Mouse (Mus musculus): ENCODE measurements around the gene Igsf9. TPM values are rescaled to one million over a fixed set of nuclear protein-coding genes. Genes with fewer than 3 reads are reported as not detected.
A peak's percentile ranks its signal among the peaks of the same experiment; 100 is the strongest.

Igsf9 gene
- total RNA-seq, 1 experiment, result 45.6 TPM

DNA sequence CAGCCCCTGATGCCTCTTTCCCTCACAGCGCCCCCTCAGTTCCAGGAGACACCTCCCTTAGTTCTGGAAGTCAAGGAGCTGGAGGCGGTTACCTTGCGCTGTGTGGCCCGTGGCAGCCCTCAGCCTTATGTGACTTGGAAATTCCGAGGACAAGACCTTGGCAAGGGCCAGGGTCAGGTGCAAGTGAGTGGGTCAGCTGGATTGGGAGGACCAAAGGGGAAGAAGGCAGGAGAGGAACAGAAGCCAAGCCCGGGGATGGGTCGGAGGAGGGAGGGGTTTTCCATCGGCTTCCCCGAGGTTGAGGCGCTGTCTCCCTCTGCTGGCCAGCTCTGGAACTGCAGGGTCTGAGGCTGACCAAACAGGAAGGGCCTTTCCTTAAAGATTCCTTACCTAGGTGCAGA lies 8.7 kb downstream of the Igsf9 start:
- TF ChIP-seq ZC3H11A (IDR thresholded peaks at IDR 0.05; ENCODE audit: borderline replicate concordance, low read depth, low read length) (peak; percentile 92), CHD2 (IDR thresholded peaks at IDR 0.05; ENCODE audit: low read depth, low read length) (no peak), ZNF384 (IDR thresholded peaks at IDR 0.05; ENCODE audit: low read depth, low read length) (no peak)
- peaks cover 0 to 2% of the 10 kb centered on the region in 2 experiments; a peak in 1 of 4 replicates for H3K4me1 ChIP-seq (ENCODE audit: control insufficient read depth in 2 of 2, insufficient read depth in 2 of 2, low read length in 2 of 2, poor library complexity in 1 of 2)
- H3K9me3 ChIP-seq (ENCODE audit: control insufficient read depth, insufficient read depth, low read depth, low read length), result no peaks in the 10 kb centered on the region
- peak overlapping the region; percentile 71; the same call in 1 of the 2 replicates for H3K9ac ChIP-seq (ENCODE audit: insufficient read depth, low read depth, low read length, poor library complexity, severe bottlenecking)
- H3K4me3 ChIP-seq (ENCODE audit: insufficient read depth in 1 of 2, low read depth in 1 of 2, low read length in 2 of 2, poor library complexity in 1 of 2, severe bottlenecking in 1 of 2), result peak overlapping the region; percentile 52 to 65
- peaks cover 39% of the 10 kb centered on the region for H3K36me3 ChIP-seq (ENCODE audit: control insufficient read depth, insufficient read depth, low read length, poor library complexity, severe bottlenecking)
- DNase-seq (ENCODE audit: low read depth, low spot score), result peak; percentile 75
- in situ Hi-C loops (cut with MboI; ENCODE audit: low sequenced_read_pairs in 2 of 2, unreplicated experiment in 2 of 2), result loop anchor here in 1 of 2 experiments (5.0 kb wide), 1 partner anchor 73 kb away; no protein-coding TSS in a partner anchor
- no peak overlapping the region for H3K27ac ChIP-seq (ENCODE audit: insufficient read depth, low read depth, low read length, poor library complexity, severe bottlenecking)

- TF ChIP-seq CHD2 (IDR thresholded peaks at IDR 0.05; ENCODE audit: low read depth, low read length) (no peak), HCFC1 (IDR thresholded peaks at IDR 0.05; ENCODE audit: borderline replicate concordance, insufficient read depth, low read length) (no peak), ZC3H11A (IDR thresholded peaks at IDR 0.05; ENCODE audit: borderline replicate concordance, low read depth, low read length) (no peak), ZNF384 (IDR thresholded peaks at IDR 0.05; ENCODE audit: low read depth, low read length) (no peak), MAFK (IDR thresholded peaks at IDR 0.05; ENCODE audit: insufficient read depth, low read depth, low read length) (no peak)
- in situ Hi-C loops (cut with MboI; ENCODE audit: low sequenced_read_pairs in 2 of 2, unreplicated experiment in 2 of 2), result loop anchor here in 1 of 2 experiments (5.0 kb wide), 1 partner anchor 75 kb away; no protein-coding TSS in a partner anchor
- H3K36me3 ChIP-seq (ENCODE audit: control insufficient read depth, insufficient read depth, low read length, poor library complexity, severe bottlenecking), result peaks cover 47% of the 10 kb centered on the region
These were observed 10.5 kb downstream of the Igsf9 start for GRCm38 (mm10) chr1:172492047-172492446.

GRCm38 (mm10) chr1:172493516-172493915 lies 11.9 kb downstream of the Igsf9 start:
- TF ChIP-seq ZC3H11A (IDR thresholded peaks at IDR 0.05; ENCODE audit: borderline replicate concordance, low read depth, low read length) (no peak), CHD2 (IDR thresholded peaks at IDR 0.05; ENCODE audit: low read depth, low read length) (no peak), MAFK (IDR thresholded peaks at IDR 0.05; ENCODE audit: insufficient read depth, low read depth, low read length) (no peak), HCFC1 (IDR thresholded peaks at IDR 0.05; ENCODE audit: borderline replicate concordance, insufficient read depth, low read length) (no peak), ZNF384 (IDR thresholded peaks at IDR 0.05; ENCODE audit: low read depth, low read length) (no peak)
- Histone ChIP-seq H3K9me3 (ENCODE audit: control insufficient read depth, insufficient read depth, low read depth, low read length) (no peaks in the 10 kb centered on the region), H3K9ac (ENCODE audit: insufficient read depth, low read depth, low read length, poor library complexity, severe bottlenecking) (no peak overlapping the region), H3K4me1 (ENCODE audit: control insufficient read depth in 2 of 2, insufficient read depth in 2 of 2, low read length in 2 of 2, poor library complexity in 1 of 2) (peaks cover 0 to 7% of the 10 kb centered on the region in 2 experiments; a peak in 1 of 4 replicates), H3K27ac (ENCODE audit: insufficient read depth, low read depth, low read length, poor library complexity, severe bottlenecking) (no peak overlapping the region), H3K4me3 (ENCODE audit: insufficient read depth in 1 of 2, low read depth in 1 of 2, low read length in 2 of 2, poor library complexity in 1 of 2, severe bottlenecking in 1 of 2) (no peak overlapping the region), H3K36me3 (ENCODE audit: control insufficient read depth, insufficient read depth, low read length, poor library complexity, severe bottlenecking) (peaks cover 56% of the 10 kb centered on the region)
- in situ Hi-C loops (cut with MboI; ENCODE audit: low sequenced_read_pairs in 2 of 2, unreplicated experiment in 2 of 2), result loop anchor here in 1 of 2 experiments (5.0 kb wide), 1 partner anchor 76 kb away; no protein-coding TSS in a partner anchor
- no peak for DNase-seq (ENCODE audit: low read depth, low spot score)

More at GRCm38 (mm10) chr1:172492047-172492446, 10.5 kb downstream of the Igsf9 start:
- no peak overlapping the region for H3K9ac ChIP-seq (ENCODE audit: insufficient read depth, low read depth, low read length, poor library complexity, severe bottlenecking)
- H3K9me3 ChIP-seq (ENCODE audit: control insufficient read depth, insufficient read depth, low read depth, low read length), result no peaks in the 10 kb centered on the region
- H3K4me3 ChIP-seq (ENCODE audit: insufficient read depth in 1 of 2, low read depth in 1 of 2, low read length in 2 of 2, poor library complexity in 1 of 2, severe bottlenecking in 1 of 2), result no peak overlapping the region
- no peak overlapping the region for H3K27ac ChIP-seq (ENCODE audit: insufficient read depth, low read depth, low read length, poor library complexity, severe bottlenecking)
- no peak for DNase-seq (ENCODE audit: low read depth, low spot score)
- H3K4me1 ChIP-seq (ENCODE audit: control insufficient read depth in 2 of 2, insufficient read depth in 2 of 2, low read length in 2 of 2, poor library complexity in 1 of 2), result peaks cover 0 to 7% of the 10 kb centered on the region in 2 experiments; a peak in 1 of 4 replicates

GRCm38 (mm10) chr1:172496030-172496429 lies 14.4 kb downstream of the Igsf9 start:
- in situ Hi-C loops (cut with MboI; ENCODE audit: low sequenced_read_pairs in 2 of 2, unreplicated experiment in 2 of 2), result no loop called here
- DNase-seq (ENCODE audit: low read depth, low spot score), result no peak
- H3K9me3 ChIP-seq (ENCODE audit: control insufficient read depth, insufficient read depth, low read depth, low read length), result no peaks in the 10 kb centered on the region
- H3K36me3 ChIP-seq (ENCODE audit: control insufficient read depth, insufficient read depth, low read length, poor library complexity, severe bottlenecking), result peaks cover 56% of the 10 kb centered on the region
- no peak overlapping the region for H3K9ac ChIP-seq (ENCODE audit: insufficient read depth, low read depth, low read length, poor library complexity, severe bottlenecking)
- no peak for TF ChIP-seq HCFC1 (IDR thresholded peaks at IDR 0.05; ENCODE audit: borderline replicate concordance, insufficient read depth, low read length)
- TF ChIP-seq ZNF384 (IDR thresholded peaks at IDR 0.05; ENCODE audit: low read depth, low read length), result no peak
- no peak for TF ChIP-seq MAFK (IDR thresholded peaks at IDR 0.05; ENCODE audit: insufficient read depth, low read depth, low read length)
- TF ChIP-seq ZC3H11A (IDR thresholded peaks at IDR 0.05; ENCODE audit: borderline replicate concordance, low read depth, low read length), result no peak
- no peak for TF ChIP-seq CHD2 (IDR thresholded peaks at IDR 0.05; ENCODE audit: low read depth, low read length)
- peaks cover 0 to 8% of the 10 kb centered on the region in 2 experiments; a peak in 1 of 4 replicates for H3K4me1 ChIP-seq (ENCODE audit: control insufficient read depth in 2 of 2, insufficient read depth in 2 of 2, low read length in 2 of 2, poor library complexity in 1 of 2)
- no peak overlapping the region for H3K27ac ChIP-seq (ENCODE audit: insufficient read depth, low read depth, low read length, poor library complexity, severe bottlenecking)
- H3K4me3 ChIP-seq (ENCODE audit: insufficient read depth in 1 of 2, low read depth in 1 of 2, low read length in 2 of 2, poor library complexity in 1 of 2, severe bottlenecking in 1 of 2), result peak overlapping the region; percentile 32 to 44; a peak in 2 of 4 replicates

All from ES-E14 (cell line).